Mouse (Mus musculus) B cell, adult 2 months (primary cell): ENCODE results near the gene Srrm2.
A peak's percentile ranks its signal among the peaks of the same experiment; 100 is the strongest.

Experiments
- DNase-seq, 2 experiments: peaks; one replicate each; pipeline ENCODE4 v3.0.0; 2022

Srrm2 gene

DNA sequence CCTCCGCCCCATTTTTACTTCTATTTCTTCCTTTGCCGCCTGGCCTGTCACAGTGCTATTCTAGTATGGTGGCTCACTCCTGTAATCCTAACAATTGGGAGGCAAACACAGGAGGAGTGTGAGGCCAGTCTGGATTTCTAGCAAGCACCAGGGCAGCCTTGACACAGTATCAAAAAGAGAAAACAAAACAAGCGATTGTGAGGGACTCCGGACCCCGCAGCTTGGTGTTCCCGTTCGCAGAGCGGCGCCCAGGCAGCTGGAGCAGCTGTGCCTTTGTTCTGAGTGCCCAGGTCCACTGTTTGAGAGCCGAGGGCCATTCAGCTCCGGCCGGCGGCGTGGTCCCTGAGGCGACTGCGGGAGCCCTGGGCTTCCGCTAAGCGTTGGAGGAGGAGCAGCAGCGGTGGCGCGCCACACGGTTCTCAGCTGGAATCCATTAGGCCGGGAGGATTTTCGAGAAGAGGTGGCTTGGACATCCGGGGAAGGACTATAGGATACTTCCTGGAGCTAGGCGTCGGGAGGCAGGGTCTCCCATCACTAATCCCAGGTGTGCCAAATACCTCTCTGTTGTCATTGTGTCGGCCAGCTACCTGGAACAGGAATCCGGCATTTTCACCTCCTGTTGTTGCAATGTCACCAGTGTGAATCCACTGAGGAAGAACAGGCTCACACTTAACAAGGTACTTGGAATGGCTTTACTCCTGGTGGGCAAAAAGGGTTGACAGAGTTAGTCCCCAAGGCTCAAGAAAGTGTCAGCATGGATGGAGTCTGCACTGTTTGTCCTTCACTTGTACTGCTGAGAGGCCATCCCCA is at the start of gene Srrm2:
Gene Srrm2, plus strand, starts transcription at position 264 of the 810 bp plus-strand sequence.
- DNase-seq = peak; percentile 51 to 54

DNA sequence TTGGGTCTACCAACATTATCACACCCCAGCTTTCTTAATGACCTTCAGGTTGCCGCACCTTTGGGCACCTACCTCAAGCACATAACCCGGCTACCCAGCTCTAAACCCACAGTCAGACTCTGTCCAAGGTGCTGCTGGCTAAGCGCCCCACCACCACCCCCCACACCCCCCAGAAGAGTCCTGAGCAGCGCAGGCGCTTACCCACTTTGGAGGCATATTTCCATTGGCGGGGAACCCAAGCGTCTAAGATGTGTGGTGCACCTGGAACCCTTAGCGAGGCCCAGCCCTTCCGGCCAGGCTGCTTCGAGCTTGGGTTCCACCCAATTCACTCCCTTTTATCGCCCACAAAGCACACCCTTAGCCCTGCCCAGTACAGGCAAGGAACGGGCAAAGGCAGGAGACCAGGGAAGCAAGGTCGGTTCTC is 49.7 kb upstream of the Srrm2 start, which contains the start of gene Paqr4:
Gene Paqr4, minus strand, starts transcription at position 270 of the 424 bp plus-strand sequence.
- no peak for DNase-seq

DNA sequence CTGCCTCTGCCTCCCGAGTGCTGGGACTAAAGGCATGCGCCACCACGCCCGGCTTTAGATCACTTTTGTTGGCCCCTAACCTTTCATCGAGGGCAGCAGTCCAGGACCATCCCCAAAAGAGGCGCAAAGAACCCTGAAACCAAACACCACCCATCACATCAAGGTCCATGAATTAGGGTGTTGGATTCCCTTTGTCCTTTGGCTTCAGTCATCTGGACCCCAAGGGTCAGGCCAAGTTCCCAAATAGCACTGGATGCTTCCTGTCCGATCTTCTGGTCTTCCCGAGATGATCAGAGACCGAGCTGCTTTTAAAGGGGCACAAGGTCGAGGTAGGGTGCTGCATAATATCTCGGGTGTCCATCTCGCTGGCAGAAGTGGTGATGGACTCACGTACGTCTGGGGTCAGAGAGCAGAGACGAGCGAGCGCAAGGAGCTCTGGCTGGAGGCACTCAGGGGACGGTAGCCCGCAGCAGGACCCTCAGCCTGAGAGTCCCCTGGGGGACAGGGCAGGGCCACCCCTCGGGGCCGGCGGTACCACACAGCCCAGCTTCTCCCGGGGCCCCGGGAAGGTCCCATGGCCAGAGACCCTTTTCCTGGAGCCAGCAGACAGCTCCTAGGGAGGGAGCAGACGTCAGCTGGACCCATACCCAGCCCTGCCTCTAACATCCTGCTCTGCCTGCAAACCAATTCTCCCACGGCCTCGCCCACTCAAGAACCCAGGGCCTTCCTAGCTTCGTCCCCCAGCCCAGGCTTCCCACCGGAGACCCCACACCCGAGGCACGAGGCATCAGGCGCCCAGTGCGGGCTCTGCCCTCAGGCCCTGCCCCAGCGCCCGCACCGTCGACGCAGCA is 48.7 kb upstream of the Srrm2 start:
- no peak for DNase-seq

DNA sequence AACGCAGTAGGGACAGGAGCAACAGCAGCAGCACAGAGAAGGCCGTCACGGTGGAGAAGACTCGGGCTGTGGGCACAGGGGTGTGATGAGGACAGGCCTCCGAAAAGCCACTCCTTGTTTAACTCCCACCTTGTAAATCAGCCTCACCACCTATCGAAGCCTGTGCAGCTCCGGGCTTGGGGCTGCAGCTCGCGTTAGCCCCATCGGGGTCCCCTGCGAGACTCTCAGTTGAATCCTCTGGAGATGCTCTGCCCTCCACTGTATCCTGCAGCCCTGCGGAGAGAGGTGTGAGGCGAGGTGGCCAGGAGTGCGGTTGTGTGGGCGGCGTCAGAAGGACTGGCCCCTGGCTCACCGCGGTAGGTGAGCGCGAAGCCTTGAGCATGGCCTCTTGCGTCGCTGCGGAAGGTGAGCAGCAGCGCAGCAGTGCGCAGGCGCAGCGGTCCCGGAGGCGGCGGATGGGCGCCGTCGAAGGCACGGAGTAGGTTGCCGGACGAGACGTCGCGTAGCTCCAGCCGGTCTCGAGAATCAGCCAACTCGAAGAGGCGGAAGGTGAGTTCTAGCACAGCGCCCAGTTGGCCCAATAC is 48.0 kb upstream of the Srrm2 start:
- DNase-seq = peak; percentile 63 to 65

DNA sequence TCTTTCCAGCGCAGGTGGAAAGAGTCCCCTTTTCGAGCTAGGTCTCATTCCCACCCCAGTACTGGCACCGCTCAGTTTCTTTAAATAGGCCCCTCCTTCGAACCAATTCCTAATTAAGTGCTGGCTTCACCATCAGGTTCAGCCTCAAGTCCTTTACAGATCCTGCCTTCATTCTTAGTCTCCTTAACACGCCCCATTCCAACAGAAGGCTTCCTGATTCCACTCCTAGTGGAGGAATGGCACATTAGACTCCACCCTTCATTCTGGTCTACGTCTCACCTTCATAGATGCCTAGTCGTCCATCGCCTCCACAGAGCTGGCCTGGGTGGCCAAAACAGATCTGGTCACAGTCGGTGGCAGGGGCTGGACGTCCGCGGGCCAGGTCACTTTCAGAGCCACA is 47.4 kb upstream of the Srrm2 start:
- DNase-seq = no peak

DNA sequence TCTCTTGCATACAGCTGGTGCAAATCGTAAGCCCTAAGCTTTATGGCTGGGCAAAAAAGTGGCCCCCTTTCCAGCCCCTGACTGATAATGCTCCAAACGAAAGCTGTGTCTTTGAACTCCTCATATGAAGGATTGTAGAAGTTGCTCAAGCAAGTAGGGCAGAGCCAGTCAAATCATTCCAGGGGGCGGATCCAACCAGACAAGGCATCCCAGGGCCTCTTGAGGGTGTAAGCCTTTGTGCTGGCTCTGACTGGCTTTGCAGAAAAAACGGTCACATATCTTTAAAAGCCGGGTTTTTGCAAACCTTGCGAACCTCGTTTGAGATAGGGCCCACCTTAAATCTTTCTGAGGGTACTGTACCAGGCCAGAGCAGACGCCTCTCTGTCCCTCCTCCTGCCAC is 46.3 kb upstream of the Srrm2 start:
- peak in 1 of 2 experiments; percentile 9 for DNase-seq

DNA sequence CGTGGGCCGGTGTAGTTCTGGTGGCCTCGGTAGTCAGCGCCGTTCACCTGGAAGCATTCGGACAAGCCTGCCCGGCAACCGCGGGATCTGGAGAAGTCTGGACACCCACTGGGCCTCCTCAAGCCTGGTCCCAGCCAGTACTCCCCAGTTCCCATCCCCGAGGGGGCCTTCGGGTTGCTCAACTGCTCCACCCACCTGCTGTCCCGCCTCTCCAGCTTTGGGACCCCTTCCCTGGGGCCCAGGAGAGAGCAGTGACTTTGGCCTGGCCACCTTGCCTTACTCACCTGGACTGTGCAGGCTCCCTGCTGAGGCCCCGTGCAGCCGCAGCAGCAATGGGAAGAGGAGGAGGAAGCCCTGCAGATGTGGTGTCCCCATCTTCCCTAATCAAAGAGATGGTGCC is 45.7 kb upstream of the Srrm2 start:
- peak in 1 of 2 experiments; percentile 12 for DNase-seq

DNA sequence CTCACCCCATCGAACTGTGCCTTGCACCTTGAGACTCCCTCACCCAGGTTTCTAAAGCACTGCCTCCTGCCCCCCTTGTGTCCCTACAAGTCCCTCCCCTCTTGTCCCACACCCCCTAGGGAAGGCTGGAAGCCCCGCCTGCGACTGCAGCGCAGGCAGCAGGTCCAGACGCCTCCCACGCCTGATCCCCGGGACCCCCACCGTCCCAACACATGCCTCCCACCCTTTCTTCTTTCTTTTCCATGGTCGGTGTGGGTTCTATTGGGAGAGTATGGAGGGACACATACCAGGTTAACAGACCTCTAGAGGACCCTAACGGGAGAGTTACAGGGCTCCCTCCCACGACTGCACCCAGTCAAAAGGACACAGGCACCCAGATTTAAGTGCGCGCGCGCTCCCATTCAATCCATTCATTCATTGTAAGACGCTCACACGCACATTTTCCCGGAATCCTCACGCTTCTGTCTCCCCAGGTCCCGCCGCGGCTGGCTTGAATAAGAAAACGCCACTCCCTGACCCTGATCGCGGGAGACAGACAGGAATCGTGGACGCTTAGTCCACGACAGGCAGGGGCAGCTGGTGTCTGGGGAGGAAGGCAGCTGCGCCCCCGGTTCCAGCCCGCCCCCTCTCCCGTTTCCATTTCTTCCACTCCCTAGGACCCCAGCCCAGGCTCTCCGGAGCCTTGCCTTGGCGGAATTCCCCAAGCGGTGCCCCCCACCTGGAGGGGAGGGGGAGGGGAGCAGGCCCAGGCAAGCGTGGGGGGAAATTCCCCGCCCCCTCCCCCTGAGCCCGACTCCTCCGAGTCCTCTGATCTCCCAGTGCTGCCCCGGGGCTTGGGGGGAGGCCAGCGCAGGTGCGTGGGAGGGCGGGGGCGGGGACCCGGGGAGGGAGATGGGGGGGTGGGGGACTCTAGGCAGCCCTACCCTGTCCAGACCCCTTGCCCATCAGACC is 44.8 kb upstream of the Srrm2 start, which contains the start of gene Kremen2:
Gene Kremen2, minus strand, starts transcription at position 533 of the 951 bp plus-strand sequence.
- peak; percentile 17 to 18 for DNase-seq

DNA sequence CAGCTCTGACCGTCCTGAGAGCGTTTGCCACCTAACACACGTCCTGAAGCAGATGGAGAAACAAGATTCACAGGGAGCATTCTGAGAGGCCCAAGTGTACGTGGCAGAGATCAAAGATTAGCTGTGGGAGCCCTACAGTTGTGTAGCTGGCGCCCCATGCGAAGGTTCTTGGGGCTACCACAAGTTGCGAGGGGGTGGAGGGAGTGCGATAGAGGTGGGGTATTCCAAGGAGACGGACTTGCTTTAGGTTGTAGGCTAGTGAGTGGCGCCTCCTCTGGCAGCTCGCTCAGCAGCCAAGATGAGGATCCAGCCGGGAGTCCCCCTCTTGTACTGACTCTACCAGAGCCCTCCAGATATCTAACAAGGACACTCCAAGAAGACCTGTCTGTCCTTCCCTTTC is 44.0 kb upstream of the Srrm2 start:
- peak; percentile 29 to 31 for DNase-seq

DNA sequence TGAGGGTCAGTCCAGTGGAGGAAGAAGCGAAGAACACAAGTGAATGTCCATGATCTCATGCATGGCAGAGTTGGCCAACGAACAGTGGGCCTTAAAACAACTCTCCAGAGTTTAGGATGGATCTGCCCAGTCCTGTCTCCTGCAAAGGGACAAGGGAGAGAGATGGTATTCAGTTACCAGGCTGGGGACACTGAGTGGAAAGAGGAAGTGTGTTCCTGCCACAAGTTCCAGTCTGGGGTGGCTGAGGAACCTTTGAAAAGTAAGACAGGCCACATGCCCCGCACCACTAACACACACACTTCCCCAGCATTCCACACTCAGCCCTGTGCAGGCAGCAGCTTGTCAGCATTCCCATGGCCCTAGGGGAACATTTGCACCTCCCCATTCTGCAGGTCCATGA is 43.6 kb upstream of the Srrm2 start:
- DNase-seq = peak; percentile 34 to 35

DNA sequence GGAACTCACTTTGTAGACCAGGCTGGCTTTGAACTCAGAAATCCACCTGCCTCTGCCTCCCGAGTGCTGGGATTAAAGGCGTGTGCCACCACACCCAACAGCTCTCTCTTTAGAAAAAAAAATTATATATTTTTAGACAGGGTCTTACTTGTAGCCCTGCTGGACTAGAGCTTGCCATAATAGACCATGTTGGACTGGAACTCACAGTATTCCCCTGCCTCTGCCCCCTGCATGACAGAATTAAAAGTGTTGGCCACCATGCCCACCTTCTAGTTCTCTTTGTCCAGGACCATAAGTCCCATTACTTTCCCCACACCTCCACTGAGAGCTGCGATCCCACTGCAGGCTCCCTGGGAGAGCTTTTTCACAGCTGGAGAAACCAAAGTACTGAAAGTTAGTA is 42.9 kb upstream of the Srrm2 start:
- DNase-seq = peak in 1 of 2 experiments; percentile 7

DNA sequence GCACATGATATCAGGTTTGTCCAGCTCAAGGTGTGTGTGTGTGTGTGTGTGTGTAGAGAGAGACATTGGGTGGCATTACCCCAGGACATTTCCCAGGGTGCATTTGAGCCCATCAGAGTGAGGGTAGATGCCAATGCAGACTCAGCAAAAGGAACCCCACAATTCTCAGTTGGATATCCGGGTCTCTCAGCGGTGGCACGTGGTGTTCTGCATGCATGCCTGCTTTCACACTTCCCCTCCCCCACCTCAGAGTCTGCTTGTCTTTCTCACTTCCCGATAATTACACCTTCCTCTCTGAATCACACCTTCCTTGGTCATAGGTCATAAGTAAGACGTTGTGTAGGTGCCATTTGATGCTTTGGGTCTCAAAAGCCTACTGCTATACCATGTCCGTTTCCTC is 42.3 kb upstream of the Srrm2 start:
- DNase-seq = peak; percentile 80 to 86

DNA sequence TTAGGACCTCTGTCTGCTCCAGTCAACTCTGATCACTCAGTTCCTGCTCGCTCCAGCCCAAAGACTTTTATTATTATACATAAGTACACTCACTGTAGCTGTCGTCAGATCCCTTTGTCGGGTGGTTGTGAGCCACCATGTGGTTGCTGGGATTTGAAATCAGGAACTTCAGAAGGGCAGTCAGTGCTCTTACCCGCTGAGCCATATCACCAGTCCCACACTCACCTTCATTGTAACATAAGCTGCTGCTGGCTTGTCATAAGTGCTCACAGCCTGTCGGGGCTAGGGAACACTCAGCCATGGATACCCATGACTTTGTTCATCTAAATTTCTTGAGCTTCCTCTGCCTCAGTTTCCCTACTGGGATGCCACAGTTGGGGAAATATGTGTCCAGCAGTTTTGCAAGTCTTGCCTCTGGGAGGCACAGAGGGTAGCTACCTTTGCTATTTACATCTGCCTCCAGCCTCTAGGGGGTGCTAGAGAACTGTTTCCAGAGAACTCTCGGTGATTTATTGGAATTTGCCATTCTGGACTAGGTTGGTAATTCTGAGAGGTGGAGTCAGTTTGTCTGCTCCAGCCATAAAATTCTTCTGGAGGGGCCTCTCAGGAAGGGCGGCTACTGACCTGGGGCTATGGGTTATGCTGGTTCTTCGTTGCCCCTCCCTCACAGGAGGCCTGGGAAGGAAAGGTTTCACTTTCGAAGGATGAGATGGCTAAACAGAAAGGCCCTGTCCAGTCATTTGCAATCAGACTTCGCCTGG is 41.5 kb upstream of the Srrm2 start:
- peak; percentile 75 to 77 for DNase-seq

DNA sequence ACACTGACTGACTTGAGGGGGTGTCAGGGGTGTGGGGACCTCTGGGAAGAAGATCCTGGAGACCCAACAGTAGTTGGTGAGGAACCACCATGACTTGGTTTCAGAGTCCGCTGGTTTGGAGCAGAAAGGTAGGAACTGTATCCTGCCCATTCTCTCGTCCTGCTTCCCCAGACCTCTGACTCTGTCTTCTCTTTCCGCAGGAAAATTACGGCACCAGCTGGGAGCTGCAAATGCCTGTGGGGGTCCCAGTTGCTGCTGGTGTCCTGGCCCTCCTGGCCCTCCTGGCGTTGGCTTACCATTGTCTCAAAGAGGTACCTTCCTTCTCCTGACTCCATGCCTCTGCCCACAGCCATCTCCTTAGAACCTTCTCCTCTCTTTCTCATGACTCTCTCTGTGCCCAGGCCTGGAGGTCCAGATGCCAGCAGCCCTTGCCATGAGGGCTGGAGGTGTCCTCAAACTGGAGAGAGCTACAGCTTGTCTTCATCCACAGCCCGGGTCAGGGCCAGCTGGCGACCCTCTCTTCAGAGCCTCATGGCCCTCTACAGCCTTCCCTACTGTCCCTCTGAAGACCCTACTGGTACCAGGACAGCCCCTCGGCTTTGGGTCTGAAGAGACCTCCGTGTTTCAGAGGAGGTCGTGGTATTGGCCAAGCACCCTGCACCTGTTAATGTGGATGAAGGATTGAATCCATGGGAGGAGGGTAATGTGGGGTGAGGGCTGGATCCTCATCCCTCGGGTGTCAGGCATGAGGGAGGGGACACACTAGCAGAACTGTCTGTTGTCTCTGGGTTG is 40.7 kb upstream of the Srrm2 start:
- DNase-seq = no peak

DNA sequence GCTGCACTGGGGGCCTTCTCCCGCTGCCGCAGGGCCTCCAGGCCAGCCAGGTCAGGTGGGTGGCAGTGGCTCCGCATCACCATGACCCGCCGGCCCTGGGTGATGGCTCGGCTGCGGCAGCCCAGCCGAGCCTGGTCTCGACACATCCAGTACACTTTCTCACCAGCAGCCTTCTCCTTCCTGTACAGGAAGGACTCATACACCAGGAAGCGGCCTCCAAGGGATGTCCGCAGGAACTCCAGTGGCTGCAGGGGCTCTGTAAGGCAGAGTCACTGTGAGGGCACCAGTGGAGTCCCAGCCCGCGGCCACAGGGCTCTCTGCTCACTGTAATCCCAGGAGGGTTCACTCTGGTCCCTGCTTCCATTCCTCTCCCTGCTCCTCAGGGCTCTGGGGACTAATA is 34.6 kb upstream of the Srrm2 start:
- no peak for DNase-seq

DNA sequence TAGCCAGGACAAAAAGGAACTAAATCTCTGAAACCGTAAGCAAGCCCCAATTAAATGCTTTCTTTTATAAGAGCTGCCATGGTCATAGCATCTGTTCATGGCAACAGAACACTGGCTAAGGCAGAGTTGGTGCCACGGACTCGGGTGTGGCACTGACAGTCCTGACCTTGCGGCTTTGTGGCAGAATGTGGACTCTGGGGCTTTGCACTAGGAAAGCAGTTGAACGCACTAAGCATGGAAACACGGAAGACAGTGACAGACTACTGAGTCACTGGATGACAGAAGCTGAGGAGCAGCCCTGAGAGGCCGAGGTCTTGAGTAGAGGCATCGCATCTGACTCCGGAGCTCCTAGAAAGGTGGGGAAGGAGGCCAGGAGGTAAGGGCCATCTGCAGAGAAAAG is 32.8 kb upstream of the Srrm2 start:
- no peak for DNase-seq

DNA sequence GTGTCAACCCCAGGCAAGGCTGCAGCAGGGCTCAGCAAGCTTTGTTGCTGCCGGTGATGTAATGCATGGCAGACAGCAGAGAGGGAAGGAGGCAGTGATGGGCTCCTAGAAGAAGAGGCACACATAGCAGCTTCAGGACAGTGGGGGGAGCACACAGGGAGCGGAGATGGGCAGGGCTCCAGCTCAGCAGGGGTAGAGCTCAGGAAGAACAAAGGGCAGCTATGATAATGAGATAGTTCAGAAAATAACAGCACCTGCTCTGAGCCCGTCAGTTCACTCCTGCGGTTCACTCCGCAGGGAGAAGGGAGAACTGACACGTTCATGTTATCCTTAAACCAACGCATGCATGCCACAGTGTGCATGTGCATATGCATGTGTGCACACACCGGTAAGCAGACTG is 31.5 kb upstream of the Srrm2 start:
- DNase-seq = no peak

DNA sequence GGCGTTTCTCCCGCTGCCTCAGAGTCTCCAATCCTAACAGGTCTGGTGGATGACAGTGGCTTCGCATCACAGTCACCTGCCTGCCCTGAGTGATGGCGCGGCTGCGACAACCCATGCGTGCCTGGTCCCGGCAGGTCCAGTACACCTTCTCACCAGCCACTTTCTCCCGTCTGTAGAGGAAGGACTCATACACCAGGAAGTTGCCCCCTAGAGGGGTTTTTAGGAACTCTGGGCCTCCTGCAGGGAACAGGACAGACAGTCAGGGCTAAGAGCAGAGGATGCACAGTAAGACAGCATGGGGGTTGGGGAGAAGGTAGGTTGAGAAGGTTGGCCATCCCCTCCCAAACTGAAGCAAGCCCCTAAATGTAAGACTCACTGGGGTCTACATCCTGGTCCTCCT is 30.1 kb upstream of the Srrm2 start:
- no peak for DNase-seq

DNA sequence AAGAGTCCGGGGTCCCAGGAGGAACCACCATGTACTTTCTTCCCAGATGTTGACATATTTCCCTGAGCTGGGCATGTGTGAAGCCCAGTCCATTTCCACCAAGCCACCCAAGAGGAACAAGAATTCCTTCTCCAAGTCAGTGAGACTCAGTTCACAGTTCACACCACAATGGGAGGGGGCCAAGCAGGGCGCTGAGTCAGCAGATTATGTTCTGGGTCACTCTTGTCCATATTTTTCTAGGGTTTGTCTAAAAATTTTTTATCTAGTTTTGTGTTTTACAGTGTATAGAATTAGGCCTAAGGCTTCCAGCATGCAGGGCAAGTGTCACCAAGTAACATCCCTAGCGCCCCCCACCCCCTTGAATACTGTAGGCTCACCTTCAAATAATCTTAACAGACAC is 29.2 kb upstream of the Srrm2 start:
- DNase-seq = no peak

DNA sequence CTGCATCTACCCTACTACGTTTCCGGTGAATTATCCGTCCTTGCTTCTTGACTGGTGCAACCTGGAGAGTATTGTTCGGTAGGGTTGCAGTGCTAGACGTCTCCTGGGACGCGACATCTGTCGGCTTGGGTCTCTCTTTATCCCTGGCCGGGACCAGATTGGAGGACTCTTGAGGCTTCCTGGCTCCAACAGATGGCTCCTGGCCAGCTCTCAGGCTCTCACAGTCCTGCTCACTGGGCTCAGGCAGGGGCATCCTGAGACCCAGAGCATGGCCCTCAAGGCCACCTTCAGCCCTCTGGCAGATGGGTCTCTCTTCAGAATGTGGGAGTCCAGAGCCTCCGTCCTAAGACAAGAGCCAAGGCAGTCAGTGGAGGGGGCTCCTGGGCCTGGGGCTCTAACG is 27.4 kb upstream of the Srrm2 start:
- no peak for DNase-seq

DNA sequence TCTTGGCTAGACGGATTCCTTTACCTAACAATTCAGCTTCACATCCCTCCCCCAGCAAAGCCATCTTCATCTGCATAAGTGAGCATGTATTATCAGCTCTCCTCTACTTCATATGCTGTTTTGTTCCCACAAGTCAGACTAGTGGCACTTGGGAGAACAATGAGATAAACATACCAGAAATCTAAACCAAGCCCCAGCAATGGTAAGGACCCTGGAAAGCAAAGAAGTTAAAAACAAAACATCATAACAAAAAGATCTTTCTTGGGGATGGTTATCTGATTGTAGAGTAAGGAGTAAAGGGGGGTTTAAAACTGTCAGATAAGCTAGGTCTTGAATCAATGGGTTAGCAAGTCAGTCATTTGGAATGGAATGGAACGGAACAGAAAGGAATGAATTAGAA is 19.8 kb upstream of the Srrm2 start:
- DNase-seq = no peak
